Mouse (Mus musculus) myocyte (in vitro differentiated cells): ENCODE measurements around the gene Ercc6l2.

Source experiments
- CEBPB ChIP-seq: IDR thresholded peaks from 2 replicates; pipeline ENCODE4 v1.6.1; 2011; ENCODE audit warnings: mild to moderate bottlenecking, moderate library complexity; ENCODE audit not compliant: poor library complexity, insufficient read depth, severe bottlenecking
- E2F4 ChIP-seq: IDR thresholded peaks from one replicate; pipeline ENCODE4 v1.6.1; 2011; ENCODE audit warnings: mild to moderate bottlenecking, control low read depth, moderate library complexity; ENCODE audit not compliant: insufficient read depth
- MAX ChIP-seq: IDR thresholded peaks from one replicate; pipeline ENCODE4 v1.6.1; 2011; ENCODE audit warnings: low read depth, mild to moderate bottlenecking, control low read depth
- MYOD1 ChIP-seq, 3 experiments: IDR thresholded peaks; one replicate each; pipeline ENCODE4 v1.6.1; 2011; ENCODE audit warnings: control low read depth in 2 of 3, low read depth in 2 of 3, mild to moderate bottlenecking in 2 of 3, moderate library complexity in 1 of 3; ENCODE audit not compliant: insufficient read length in 2 of 3, control insufficient read depth in 1 of 3
- POLR2A ChIP-seq: IDR thresholded peaks from one replicate; pipeline ENCODE4 v1.6.1; 2011; ENCODE audit warnings: low read depth, mild to moderate bottlenecking, control low read depth, moderate library complexity; ENCODE audit not compliant: insufficient read length
- POLR2AphosphoS2 ChIP-seq: IDR thresholded peaks from one replicate; pipeline ENCODE4 v1.6.1; 2011; ENCODE audit warnings: low read depth, control low read depth; ENCODE audit not compliant: insufficient read length
- REST ChIP-seq: IDR thresholded peaks from one replicate; pipeline ENCODE4 v1.6.1; 2011; ENCODE audit warnings: mild to moderate bottlenecking, control low read depth, moderate library complexity; ENCODE audit not compliant: insufficient read depth, insufficient read length
- TCF12 ChIP-seq: IDR thresholded peaks from one replicate; pipeline ENCODE4 v1.6.1; 2011; ENCODE audit warnings: mild to moderate bottlenecking, control low read depth; ENCODE audit not compliant: poor library complexity, insufficient read depth, severe bottlenecking
- TCF3 ChIP-seq: IDR thresholded peaks from one replicate; pipeline ENCODE4 v1.6.1; 2011; ENCODE audit warnings: low read depth, control low read depth; ENCODE audit not compliant: insufficient read length
- USF1 ChIP-seq: IDR thresholded peaks from one replicate; pipeline ENCODE4 v1.6.1; 2011; ENCODE audit warnings: low read depth, mild to moderate bottlenecking, control low read depth, moderate library complexity

DNA sequence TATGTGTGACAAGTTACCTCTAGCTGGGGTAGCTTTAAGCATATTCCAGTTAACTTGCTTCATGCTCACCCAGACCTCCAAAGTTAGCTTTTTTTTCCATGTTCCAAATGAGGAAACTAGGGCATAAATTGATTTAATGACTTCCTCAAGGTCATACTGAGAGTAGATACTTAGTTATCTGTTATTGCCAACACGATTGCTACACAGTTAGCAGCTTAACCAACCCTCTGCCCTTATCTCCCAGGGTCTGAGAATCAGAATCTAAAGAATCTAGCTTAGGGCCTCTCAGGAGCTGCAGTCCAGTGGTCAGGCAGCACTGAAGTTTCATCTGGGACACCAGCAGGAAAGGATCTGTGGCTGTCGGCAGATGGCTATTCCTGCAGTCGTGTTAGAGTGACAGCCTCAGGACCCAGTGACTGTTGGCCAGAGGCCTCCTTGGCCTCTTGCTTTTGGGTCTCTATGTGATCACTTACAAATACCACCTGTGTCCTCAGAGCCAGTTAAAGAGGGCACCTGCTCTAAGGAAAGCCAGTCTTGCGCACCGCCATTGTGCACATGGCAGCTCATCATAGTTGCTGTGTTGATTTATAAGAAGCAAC is 115.0 kb downstream of the Ercc6l2 start:
- TF ChIP-seq POLR2A (no peak), TCF12 (no peak), E2F4 (no peak), MYOD1 (IDR thresholded peaks at IDR 0.05; ENCODE audit: control insufficient read depth in 1 of 3, insufficient read length in 2 of 3, low read depth in 2 of 3) (no peak), MAX (no peak), USF1 (no peak), POLR2AphosphoS2 (no peak), CEBPB (no peak), REST (no peak), TCF3 (no peak)
